Mouse (Mus musculus): ENCODE results near the gene Nos2.

- no peak for TF ChIP-seq POLR2A (IDR thresholded peaks at IDR 0.05; ENCODE audit: borderline replicate concordance, low read depth, low read length)
- TF ChIP-seq CTCF (IDR thresholded peaks at IDR 0.05; ENCODE audit: low read depth, low read length), result no peak
Observed at GRCm38 (mm10) chr11:78924916-78925315, 4.3 kb downstream of the Nos2 start.
